Mouse (Mus musculus) E14TG2a.4 (cell line): ENCODE measurements around the gene Cadm2.

Experiments
- CTCF ChIP-seq: conservative IDR thresholded peaks from 2 replicates; pipeline ENCODE4 v1.5.1; 2014; ENCODE audit warnings: low read length
- POU5F1 ChIP-seq: IDR thresholded peaks from 2 replicates; pipeline ENCODE4 v1.6.1; 2014; ENCODE audit warnings: low read length, borderline replicate concordance

GRCm38 (mm10) chr16:67367745-67368144 lies 253.0 kb downstream of the Cadm2 start:
- no peak for TF ChIP-seq CTCF
- TF ChIP-seq POU5F1, result no peak
